Mouse (Mus musculus): ENCODE results near the gene Gpalpp1. TPM values are rescaled to one million over a fixed set of nuclear protein-coding genes. Genes with fewer than 3 reads are reported as not detected.

The Gpalpp1 gene
- total and polyA plus RNA-seq, 2 experiments from 2014 or later = 8.6 to 18.6 TPM

- no peak for ATAC-seq (ENCODE audit: low FRiP score)
- H3K27ac ChIP-seq (ENCODE audit: low read depth, low read length) = no peak overlapping the region
- WGBS = 96% methylated on average over 7 of the region's 7 CpGs
- no peak overlapping the region for H3K9ac ChIP-seq (replicated peaks; ENCODE audit: low read length, poor library complexity, severe bottlenecking)
- H3K4me1 ChIP-seq (ENCODE audit: insufficient read depth, low read length) = no peaks in the 10 kb centered on the region
- no peak overlapping the region for H3K4me3 ChIP-seq (ENCODE audit: low read depth, low read length)
- peaks cover 60% of the 10 kb centered on the region for H3K36me3 ChIP-seq (ENCODE audit: insufficient read depth, low read length)
- no peaks in the 10 kb centered on the region for H3K9me3 ChIP-seq (ENCODE audit: low read length)
- H3K4me2 ChIP-seq (ENCODE audit: low read depth, low read length, poor library complexity, severe bottlenecking) = no peak overlapping the region
- no peak for TF ChIP-seq CTCF (IDR thresholded peaks at IDR 0.05)
- no peaks in the 10 kb centered on the region for H3K27me3 ChIP-seq (ENCODE audit: insufficient read depth, low read length)
- no peak for DNase-seq (ENCODE audit: low spot score)
These were observed 13.3 kb downstream of the Gpalpp1 start for GRCm38 (mm10) chr14:76097244-76097643.

- no peak overlapping the region for H3K9ac ChIP-seq (replicated peaks; ENCODE audit: low read length, poor library complexity, severe bottlenecking)
- no peaks in the 10 kb centered on the region for H3K4me1 ChIP-seq (ENCODE audit: insufficient read depth, low read length)
- DNase-seq (ENCODE audit: low spot score) = no peak
- WGBS = 86% methylated on average over 3 of the region's 3 CpGs
- 0 out of 2 replicates have a peak, but pooled peaks cover 4% of the 10 kb centered on the region for H3K36me3 ChIP-seq (ENCODE audit: insufficient read depth, low read length)
- no peak overlapping the region for H3K4me2 ChIP-seq (ENCODE audit: low read depth, low read length, poor library complexity, severe bottlenecking)
- no peak overlapping the region for H3K27ac ChIP-seq (ENCODE audit: low read depth, low read length)
- no peaks in the 10 kb centered on the region for H3K9me3 ChIP-seq (ENCODE audit: low read length)
- H3K27me3 ChIP-seq (ENCODE audit: insufficient read depth, low read length) = no peaks in the 10 kb centered on the region
- no peak for ATAC-seq (ENCODE audit: low FRiP score)
- no peak for TF ChIP-seq CTCF (IDR thresholded peaks at IDR 0.05)
- H3K4me3 ChIP-seq (ENCODE audit: low read depth, low read length) = no peak overlapping the region
These were observed 26.4 kb downstream of the Gpalpp1 start for GRCm38 (mm10) chr14:76084188-76084587.

- Histone ChIP-seq H3K27me3 (ENCODE audit: insufficient read depth, low read length) (no peaks in the 10 kb centered on the region), H3K9me3 (ENCODE audit: low read length) (no peaks in the 10 kb centered on the region), H3K36me3 (ENCODE audit: insufficient read depth, low read length) (0 out of 2 replicates have a peak, but pooled peaks cover 4% of the 10 kb centered on the region), H3K27ac (ENCODE audit: low read depth, low read length) (no peak overlapping the region), H3K9ac (replicated peaks; ENCODE audit: low read length, poor library complexity, severe bottlenecking) (no peak overlapping the region), H3K4me2 (ENCODE audit: low read depth, low read length, poor library complexity, severe bottlenecking) (no peak overlapping the region), H3K4me1 (ENCODE audit: insufficient read depth, low read length) (peaks cover 3% of the 10 kb centered on the region; the same call in 1 of the 2 replicates), H3K4me3 (ENCODE audit: low read depth, low read length) (no peak overlapping the region)
- TF ChIP-seq CTCF (IDR thresholded peaks at IDR 0.05) = no peak
- WGBS = 89% methylated on average over 13 of the region's 13 CpGs
- DNase-seq (ENCODE audit: low spot score) = no peak
- ATAC-seq (ENCODE audit: low FRiP score) = no peak
These were observed 28.4 kb downstream of the Gpalpp1 start for GRCm38 (mm10) chr14:76082086-76082636.

- Histone ChIP-seq H3K4me3 (ENCODE audit: low read depth, low read length) (no peak overlapping the region), H3K27ac (ENCODE audit: low read depth, low read length) (no peak overlapping the region), H3K9me3 (ENCODE audit: low read length) (no peaks in the 10 kb centered on the region), H3K4me2 (ENCODE audit: low read depth, low read length, poor library complexity, severe bottlenecking) (no peak overlapping the region), H3K27me3 (ENCODE audit: insufficient read depth, low read length) (no peaks in the 10 kb centered on the region), H3K9ac (replicated peaks; ENCODE audit: low read length, poor library complexity, severe bottlenecking) (no peak overlapping the region), H3K36me3 (ENCODE audit: insufficient read depth, low read length) (0 out of 2 replicates have a peak, but pooled peaks cover 3% of the 10 kb centered on the region), H3K4me1 (ENCODE audit: insufficient read depth, low read length) (peaks cover 3% of the 10 kb centered on the region; the same call in 1 of the 2 replicates)
- TF ChIP-seq CTCF (IDR thresholded peaks at IDR 0.05) = 0 out of 2 replicates have a peak, but pooled peaks have one; percentile 11
- ATAC-seq (ENCODE audit: low FRiP score) (no peak), DNase-seq (ENCODE audit: low spot score) (no peak)
- WGBS = 73% methylated on average over 11 of the region's 11 CpGs
These were observed 29.1 kb downstream of the Gpalpp1 start for GRCm38 (mm10) chr14:76081451-76081850.

GRCm38 (mm10) chr14:76077088-76077491, 33.5 kb downstream of the Gpalpp1 start:
- Histone ChIP-seq H3K27ac (ENCODE audit: low read depth, low read length) (peak overlapping the region; percentile 55), H3K36me3 (ENCODE audit: insufficient read depth, low read length) (no peaks in the 10 kb centered on the region), H3K4me3 (ENCODE audit: low read depth, low read length) (no peak overlapping the region), H3K4me1 (ENCODE audit: insufficient read depth, low read length) (peaks cover 6% of the 10 kb centered on the region), H3K4me2 (ENCODE audit: low read depth, low read length, poor library complexity, severe bottlenecking) (peak overlapping the region; percentile 39), H3K27me3 (ENCODE audit: insufficient read depth, low read length) (no peaks in the 10 kb centered on the region), H3K9me3 (ENCODE audit: low read length) (no peaks in the 10 kb centered on the region), H3K9ac (replicated peaks; ENCODE audit: low read length, poor library complexity, severe bottlenecking) (no peak overlapping the region)
- WGBS = 39% methylated on average over 9 of the region's 9 CpGs
- DNase-seq (ENCODE audit: low spot score) = peak; percentile 89
- TF ChIP-seq CTCF (IDR thresholded peaks at IDR 0.05) = peak; percentile 98
- ATAC-seq (ENCODE audit: low FRiP score) = peak; percentile 76

- H3K4me3 ChIP-seq (ENCODE audit: low read depth, low read length) = no peak overlapping the region
- H3K9me3 ChIP-seq (ENCODE audit: low read length) = no peaks in the 10 kb centered on the region
- ATAC-seq (ENCODE audit: low FRiP score) (peak; percentile 73), DNase-seq (ENCODE audit: low spot score) (peak; percentile 76)
- H3K4me1 ChIP-seq (ENCODE audit: insufficient read depth, low read length) = peaks cover 6% of the 10 kb centered on the region
- no peaks in the 10 kb centered on the region for H3K36me3 ChIP-seq (ENCODE audit: insufficient read depth, low read length)
- H3K27ac ChIP-seq (ENCODE audit: low read depth, low read length) = peak overlapping the region; percentile 55
- no peak for TF ChIP-seq CTCF (IDR thresholded peaks at IDR 0.05)
- 22% methylated on average over 4 of the region's 4 CpGs for WGBS
- no peak overlapping the region for H3K9ac ChIP-seq (replicated peaks; ENCODE audit: low read length, poor library complexity, severe bottlenecking)
- peak overlapping the region; percentile 39 for H3K4me2 ChIP-seq (ENCODE audit: low read depth, low read length, poor library complexity, severe bottlenecking)
- H3K27me3 ChIP-seq (ENCODE audit: insufficient read depth, low read length) = no peaks in the 10 kb centered on the region
These were observed 34.0 kb downstream of the Gpalpp1 start for GRCm38 (mm10) chr14:76076602-76077001.
